Mouse (Mus musculus) left cerebral cortex, adult 2 months (tissue): ENCODE results near the gene Sclt1. TPM values are rescaled to one million over a fixed set of nuclear protein-coding genes. Genes with fewer than 3 reads are reported as not detected.

ENCODE experiments used
- DNase-seq, 2 experiments: peaks; one replicate each; pipeline ENCODE4 v3.0.0; 2021 to 2022; ENCODE audit warnings: low spot score in 2 of 2, mixed read lengths in 1 of 2; ENCODE audit errors: extremely low spot score in 1 of 2
- H3K27ac ChIP-seq: fragments of 200-600 bp; 2 replicates; pipeline ENCODE4 v1.8.1; 2022
- H3K4me3 ChIP-seq: fragments of 200-600 bp; 2 replicates; pipeline ENCODE4 v1.8.1; 2022
- CTCF ChIP-seq: fragments of 200-600 bp; IDR thresholded peaks from 2 replicates; pipeline ENCODE4 v1.8.1; 2022; ENCODE audit warnings: antibody characterized with exemption, mild to moderate bottlenecking, moderate library complexity
- intact Hi-C: fragments of 180-260 bp; cut with DNase I; formaldehyde crosslinking; loops from one replicate; pipeline ENCODE4 v1.15.1; 2025
- total RNA-seq, 2 experiments: library from RNA; stranded (reverse); gene quantifications; 2 replicates each; pipeline ENCODE4 v1.2.3; 2021

Sclt1 gene
- total RNA-seq, 2 experiments from 2014 or later = 19.7 to 20.3 TPM

DNA sequence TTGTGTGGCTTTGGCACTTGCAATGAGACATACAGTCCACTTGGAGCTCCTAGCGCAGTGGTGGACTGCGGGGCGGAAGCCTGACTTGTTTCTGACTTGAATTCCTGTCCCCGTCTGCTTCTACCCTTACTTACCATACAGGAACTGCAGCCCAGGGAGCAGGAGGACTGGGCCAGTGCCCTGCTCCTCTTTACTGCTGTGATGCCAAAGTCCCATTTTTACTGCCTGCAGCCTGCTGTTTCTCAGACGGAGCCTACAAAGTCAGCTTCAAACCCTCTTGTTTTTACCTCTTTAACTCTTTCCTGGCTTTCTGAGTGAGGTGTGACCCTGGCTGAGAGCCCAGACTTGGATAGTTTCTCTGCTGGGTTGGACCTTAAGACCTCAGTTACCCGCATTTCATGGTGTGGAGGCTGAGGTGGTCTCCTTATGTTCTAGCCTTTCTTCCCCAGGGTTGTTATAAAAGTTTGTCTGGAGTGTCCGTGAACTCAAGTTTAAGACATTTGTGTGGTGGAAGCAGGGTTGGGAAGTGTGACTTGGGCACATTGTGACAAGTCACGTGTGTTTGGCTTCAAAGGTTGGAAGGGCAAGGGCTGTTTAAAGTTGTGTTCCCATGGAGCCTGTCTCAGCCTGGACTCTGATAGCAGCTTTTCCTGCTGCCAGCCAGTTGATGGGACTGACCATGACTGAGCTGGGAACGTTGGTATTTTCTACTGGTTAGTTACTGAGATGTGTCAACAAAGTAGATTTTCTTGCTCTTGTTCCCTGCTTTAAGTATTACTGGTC, 148.0 kb downstream of the Sclt1 start:
- intact Hi-C loops = no loop called here
- DNase-seq = no peak
- H3K4me3 ChIP-seq = no peak overlapping the region
- TF ChIP-seq CTCF = no peak
- no peak overlapping the region for H3K27ac ChIP-seq

DNA sequence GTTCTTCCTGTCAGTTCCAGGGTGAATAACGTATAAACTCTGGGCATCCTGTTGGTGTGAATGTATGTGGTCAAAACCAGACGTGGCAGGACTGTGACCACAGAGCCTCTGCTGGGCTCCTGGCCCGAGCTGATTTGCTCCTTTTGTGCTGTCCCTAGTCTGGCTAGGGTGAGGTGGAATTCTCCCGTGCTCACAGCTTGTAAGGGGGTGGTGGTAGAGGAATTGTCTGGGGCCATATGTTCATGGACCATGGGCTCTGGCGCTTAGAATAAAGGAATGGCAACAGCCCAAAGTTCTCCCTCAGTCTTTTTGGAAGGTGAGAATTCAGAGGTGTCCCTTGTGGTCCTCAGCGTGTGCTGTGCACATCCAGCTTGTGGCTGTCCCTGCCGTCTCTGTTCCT, 149.5 kb downstream of the Sclt1 start:
- intact Hi-C loops = no loop called here
- H3K4me3 ChIP-seq = no peak overlapping the region
- no peak for DNase-seq
- H3K27ac ChIP-seq = no peak overlapping the region
- no peak for TF ChIP-seq CTCF

- DNase-seq = no peak
- Histone ChIP-seq H3K27ac (no peak overlapping the region), H3K4me3 (no peak overlapping the region)
- TF ChIP-seq CTCF = no peak
- intact Hi-C loops = loop anchor here (2.0 kb wide), 1 partner anchor 27 kb away; no protein-coding TSS in a partner anchor
Measured at GRCm38 (mm10) chr3:41591651-41592170, 150.6 kb downstream of the Sclt1 start.

- H3K4me3 ChIP-seq = no peak overlapping the region
- H3K27ac ChIP-seq = no peak overlapping the region
- intact Hi-C loops = loop anchor here (2.0 kb wide), 1 partner anchor 26 kb away; no protein-coding TSS in a partner anchor
- TF ChIP-seq CTCF = peak; percentile 33
- no peak for DNase-seq
Measured at GRCm38 (mm10) chr3:41590695-41591559, 151.4 kb downstream of the Sclt1 start.

- Histone ChIP-seq H3K4me3 (no peak overlapping the region), H3K27ac (no peak overlapping the region)
- intact Hi-C loops = loop anchor here (2.0 kb wide), 1 partner anchor 25 kb away; no protein-coding TSS in a partner anchor
- DNase-seq = no peak
- TF ChIP-seq CTCF = no peak
Measured at GRCm38 (mm10) chr3:41589988-41590387, 152.3 kb downstream of the Sclt1 start.

- DNase-seq = no peak
- intact Hi-C loops = no loop called here
- TF ChIP-seq CTCF = no peak
- Histone ChIP-seq H3K27ac (no peak overlapping the region), H3K4me3 (no peak overlapping the region)
Measured at GRCm38 (mm10) chr3:41589246-41589914, 152.9 kb downstream of the Sclt1 start.

DNA sequence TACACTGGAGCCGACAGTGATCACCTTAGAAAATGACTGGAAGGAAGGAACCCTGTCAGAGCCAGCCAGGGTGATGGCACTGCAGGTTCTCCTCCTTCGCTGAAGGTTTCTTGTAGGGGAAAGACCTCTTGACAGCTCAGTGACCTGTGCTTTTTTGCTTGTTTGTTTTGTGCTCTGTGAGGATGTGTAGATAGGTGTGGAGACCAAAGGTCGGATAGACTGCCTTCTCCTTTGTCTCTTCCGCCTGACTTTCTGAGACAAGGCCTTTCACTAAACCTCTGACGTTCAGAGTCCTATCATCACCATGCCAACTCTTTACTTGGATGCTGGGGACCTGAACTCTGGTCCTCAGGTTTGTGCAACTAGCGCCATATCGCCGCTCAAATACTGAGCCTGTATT, 153.8 kb downstream of the Sclt1 start:
- no peak overlapping the region for H3K27ac ChIP-seq
- intact Hi-C loops = no loop called here
- TF ChIP-seq CTCF = no peak
- DNase-seq = no peak
- H3K4me3 ChIP-seq = no peak overlapping the region

DNA sequence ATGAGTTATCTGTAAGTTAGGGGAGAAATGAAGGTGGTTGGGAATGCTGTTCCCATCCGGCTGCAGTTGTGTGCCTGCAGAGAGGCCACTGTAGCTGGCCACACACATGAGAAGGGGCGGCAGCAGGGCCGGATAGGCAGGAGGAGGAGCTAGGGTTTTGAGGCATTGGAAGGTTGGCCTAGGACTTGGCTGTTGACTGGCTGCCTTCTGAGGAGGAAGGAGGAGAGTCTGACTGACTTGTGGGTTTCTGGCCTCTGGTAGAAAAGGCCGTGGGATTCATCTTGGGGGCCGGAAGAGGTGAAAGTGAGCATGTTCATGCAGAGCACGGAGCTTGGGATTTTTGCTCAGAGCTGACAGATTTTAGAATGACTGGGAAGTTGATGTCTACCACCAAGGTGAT, 154.7 kb downstream of the Sclt1 start:
- intact Hi-C loops = no loop called here
- no peak for DNase-seq
- TF ChIP-seq CTCF = no peak

GRCm38 (mm10) chr3:41586917-41587316, 155.4 kb downstream of the Sclt1 start:
- Histone ChIP-seq H3K4me3 (no peak overlapping the region), H3K27ac (no peak overlapping the region)
- TF ChIP-seq CTCF = no peak
- intact Hi-C loops = no loop called here
- DNase-seq = no peak

More for the DNA sequence above, 154.7 kb downstream of the Sclt1 start:
- H3K27ac ChIP-seq = no peak overlapping the region
- no peak overlapping the region for H3K4me3 ChIP-seq

- Histone ChIP-seq H3K4me3 (no peak overlapping the region), H3K27ac (no peak overlapping the region)
- no peak for DNase-seq
- TF ChIP-seq CTCF = no peak
- intact Hi-C loops = no loop called here
Measured at GRCm38 (mm10) chr3:41586330-41586729, 156.0 kb downstream of the Sclt1 start.

- TF ChIP-seq CTCF = no peak
- Histone ChIP-seq H3K27ac (no peak overlapping the region), H3K4me3 (no peak overlapping the region)
- DNase-seq = no peak
- intact Hi-C loops = no loop called here
Measured at GRCm38 (mm10) chr3:41585548-41585947, 156.8 kb downstream of the Sclt1 start.
